Mouse (Mus musculus) layer of hippocampus, adult 8-10 months (tissue): ENCODE data around the gene Ell. TPM values are rescaled to one million over a fixed set of nuclear protein-coding genes. Genes with fewer than 3 reads are reported as not detected.

ENCODE experiments used
- DNase-seq, 2 experiments: peaks; one replicate each; pipeline ENCODE4 v3.0.0; 2022; ENCODE audit warnings: low spot score in 2 of 2
- total RNA-seq, 4 experiments: library from RNA; stranded (reverse); gene quantifications; 2 replicates each; pipeline ENCODE4 v1.2.4; 2022

The Ell gene
- total RNA-seq, 4 experiments from 2014 or later, result 19.6 to 22.0 (median 20.8) TPM

DNA sequence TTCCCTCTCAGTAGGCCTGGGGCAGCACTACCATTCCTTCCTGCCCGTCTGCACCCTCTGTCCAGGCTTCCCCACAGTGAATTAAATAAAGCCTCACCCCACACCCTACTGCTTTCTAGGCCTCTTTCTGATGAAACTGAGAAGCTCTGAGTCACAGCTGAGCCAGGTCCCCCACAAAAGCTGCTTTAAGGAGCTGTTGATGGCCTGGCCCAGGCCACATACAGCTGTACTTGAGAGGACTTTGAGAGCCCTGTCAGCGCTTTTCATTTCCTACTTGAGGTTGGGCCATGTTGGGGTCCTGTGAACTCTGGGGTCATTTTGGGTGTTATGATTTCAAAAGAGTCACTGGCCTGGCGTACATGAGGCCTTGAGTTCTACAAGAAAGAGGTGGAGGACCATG lies 4.0 kb upstream of the Ell start:
- no peak for DNase-seq

DNA sequence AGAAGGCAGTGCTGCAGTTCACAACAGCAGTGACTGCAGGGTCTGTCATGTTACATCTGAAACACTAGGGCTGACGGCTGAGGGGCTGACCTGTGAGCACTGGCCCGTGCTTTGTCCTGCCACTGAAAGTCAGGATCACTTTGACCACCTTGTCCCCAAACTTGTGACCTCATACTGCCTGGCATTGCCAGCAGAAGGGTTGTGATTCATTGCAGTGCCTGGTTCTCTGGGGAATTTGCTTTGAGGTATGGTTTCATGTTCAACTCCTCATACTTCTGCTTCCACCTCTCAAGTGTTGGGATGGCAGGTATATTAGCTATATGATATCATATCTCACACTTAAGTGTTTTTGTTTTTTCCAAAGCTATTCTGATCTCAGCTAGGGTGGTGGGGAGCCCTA lies 3.6 kb upstream of the Ell start:
- no peak for DNase-seq

DNA sequence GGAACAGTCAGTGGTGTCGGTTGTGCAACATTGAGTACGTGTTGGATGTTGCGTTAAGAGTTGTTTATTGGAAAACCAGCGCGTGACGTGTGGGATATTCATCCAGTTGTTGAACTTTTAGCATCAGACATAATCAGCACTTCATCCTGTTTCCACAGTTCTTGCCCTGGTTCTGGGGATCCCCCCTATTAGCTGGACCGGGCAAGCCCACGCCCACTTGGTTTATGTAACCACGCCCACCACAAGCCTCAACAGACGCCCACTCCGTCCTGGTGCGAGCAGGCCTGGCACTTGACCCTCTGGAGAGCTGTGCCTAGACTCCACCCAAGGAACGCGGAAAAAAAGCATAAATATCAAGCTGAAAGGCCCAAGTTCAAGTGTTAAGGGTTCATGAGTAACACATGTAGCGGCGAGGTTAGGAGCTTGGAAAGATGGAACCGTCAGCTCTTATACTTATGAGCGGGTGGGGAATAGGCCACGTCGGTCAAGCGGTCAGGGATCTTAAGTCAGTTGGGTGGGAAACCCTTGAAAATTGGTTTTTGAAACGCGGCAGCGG lies 1.2 kb upstream of the Ell start:
- peak in 1 of 2 experiments; percentile 65 for DNase-seq

- DNase-seq, result peak; percentile 99
These were observed 602 bp upstream of the Ell start for GRCm38 (mm10) chr8:70538633-70539076.

GRCm38 (mm10) chr8:70540013-70540506 lies 803 bp downstream of the Ell start:
- no peak for DNase-seq

GRCm38 (mm10) chr8:70540507-70541071 lies 1.3 kb downstream of the Ell start:
- no peak for DNase-seq

DNA sequence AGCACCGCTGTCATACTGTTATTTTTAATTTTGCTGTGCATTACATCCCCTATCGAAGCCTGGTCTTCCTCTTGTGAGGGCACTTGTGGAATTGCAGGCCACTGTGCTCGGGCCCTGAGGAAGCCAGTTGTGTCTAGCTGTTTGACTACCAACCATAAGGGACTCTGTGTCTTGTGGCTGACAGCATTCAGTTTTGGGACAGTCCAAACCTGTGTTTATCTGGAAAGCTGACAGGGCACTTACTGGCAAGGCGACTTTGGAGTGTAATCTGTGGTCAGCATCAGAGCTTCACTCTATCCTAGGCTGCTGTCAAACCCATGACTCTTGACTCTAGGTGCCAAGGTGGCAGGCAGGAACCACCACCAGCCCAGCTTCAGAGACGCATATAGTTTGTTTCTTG lies 1.8 kb downstream of the Ell start:
- no peak for DNase-seq

DNA sequence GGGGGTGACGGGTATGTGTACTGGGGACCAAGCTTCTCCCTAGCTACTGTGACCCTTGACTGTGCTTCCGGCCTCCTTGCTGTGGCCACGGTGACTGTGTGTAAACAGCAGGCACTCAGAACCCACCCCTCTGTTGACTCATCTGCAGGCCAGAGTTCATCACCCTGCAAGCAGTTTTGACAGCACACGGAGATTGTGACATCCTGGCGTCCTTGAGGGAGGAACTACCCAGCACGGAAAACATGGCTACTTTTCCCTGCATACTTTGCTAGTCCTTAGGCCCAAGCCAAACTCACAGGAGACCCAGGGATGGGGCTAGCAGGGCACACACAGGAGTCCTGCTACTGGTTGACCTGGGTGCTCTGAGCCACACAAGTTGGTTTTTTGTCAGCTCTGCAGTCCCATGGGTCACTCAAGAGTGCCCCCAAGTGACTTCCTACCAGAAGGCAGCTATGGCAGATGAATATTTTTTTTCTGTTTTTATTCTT lies 5.0 kb downstream of the Ell start:
- DNase-seq, result no peak

DNA sequence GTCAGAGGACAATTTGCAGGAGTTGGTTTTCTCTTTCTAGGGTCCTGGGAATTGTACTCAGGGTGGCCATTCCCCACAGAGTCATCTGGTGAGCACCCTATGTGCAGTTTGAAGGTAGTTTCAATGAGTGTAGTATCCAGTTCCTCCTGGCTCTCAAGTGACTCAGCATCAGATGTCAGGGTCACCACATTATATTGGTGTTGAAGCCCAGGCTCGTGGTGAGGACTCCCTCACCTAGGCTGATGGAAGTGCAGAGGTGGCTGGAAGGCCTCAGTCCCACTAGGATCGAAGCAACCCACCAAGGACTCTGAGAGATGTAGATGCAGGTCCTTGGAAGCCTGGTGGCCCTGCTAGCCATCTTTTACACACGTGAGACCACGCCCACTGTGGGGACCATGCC lies 7.2 kb downstream of the Ell start:
- DNase-seq, result no peak

DNA sequence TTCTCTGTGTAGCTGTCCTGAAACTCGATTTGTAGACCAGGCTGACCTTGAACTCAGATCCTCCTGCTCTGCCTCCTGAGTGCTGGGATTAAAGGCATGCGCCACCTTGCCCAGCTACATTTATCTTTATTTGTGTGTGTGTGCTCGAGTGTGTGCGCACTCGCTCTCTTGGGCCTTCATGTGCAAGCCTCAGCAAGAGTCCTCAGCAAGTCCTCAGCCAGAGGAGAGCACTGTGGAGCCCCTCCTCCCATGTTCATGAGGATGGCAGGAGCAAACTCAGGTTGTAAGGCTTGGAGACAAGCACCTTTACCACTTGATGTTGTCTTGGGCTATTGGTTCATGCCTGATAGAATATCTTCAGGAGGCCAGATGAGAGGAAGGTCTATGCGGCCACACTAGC lies 8.5 kb downstream of the Ell start:
- no peak for DNase-seq

- DNase-seq, result no peak
These were observed 10.3 kb downstream of the Ell start for GRCm38 (mm10) chr8:70549412-70550184.

- DNase-seq, result no peak
These were observed 12.4 kb downstream of the Ell start for GRCm38 (mm10) chr8:70551558-70552161.

GRCm38 (mm10) chr8:70552836-70553235 lies 13.6 kb downstream of the Ell start:
- DNase-seq, result no peak

DNA sequence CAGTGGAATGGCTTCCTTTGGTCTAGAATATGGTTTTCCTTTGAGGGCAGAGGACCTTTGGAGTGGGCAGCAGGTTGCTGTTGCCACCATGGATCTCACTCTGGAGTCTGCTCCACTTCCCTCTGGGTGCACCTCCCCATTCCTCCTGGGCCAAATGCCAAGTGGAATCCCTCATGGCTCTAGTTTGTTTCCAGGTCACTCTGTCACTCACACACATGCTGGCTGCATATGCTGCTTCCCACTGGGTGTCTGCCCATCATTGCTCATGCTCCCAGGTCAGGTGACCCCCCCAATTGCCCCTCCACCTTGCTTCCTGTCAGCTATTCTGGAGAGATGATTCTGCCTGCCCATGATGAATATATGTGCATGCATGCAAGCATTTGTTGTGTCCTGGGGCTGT lies 14.5 kb downstream of the Ell start:
- no peak for DNase-seq

DNA sequence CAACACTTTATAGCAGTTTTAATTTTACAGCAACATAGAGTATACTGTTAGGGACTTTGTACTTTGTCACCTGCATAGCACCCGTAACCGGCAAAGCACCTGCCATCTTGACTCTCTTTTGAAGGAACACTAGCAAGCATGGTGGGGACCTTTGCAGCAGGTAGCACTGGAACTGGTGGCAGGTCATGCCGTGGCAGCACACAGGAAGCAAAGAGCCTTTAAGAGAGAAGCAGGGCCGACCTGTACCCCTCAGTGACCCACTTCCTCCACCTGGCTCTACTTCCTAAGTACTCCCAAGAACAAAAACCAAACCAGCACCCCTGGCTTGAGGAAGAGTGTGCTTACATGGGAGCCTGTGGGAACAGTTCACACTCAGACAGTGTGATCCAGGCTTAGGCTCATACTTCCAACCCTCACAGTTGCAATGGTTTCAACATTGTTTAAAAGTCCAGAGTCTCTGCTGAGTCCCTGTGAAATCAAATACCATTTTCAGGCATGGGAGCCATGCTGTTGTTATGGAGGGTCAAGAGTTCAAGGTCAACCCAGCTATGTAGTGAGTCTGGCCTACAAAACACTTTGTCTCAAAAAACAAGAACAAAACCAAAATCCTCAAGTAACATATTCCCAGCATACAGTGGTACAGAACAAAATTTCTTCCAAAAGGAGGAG lies 16.0 kb downstream of the Ell start:
- DNase-seq, result no peak

GRCm38 (mm10) chr8:70558334-70558733 lies 19.1 kb downstream of the Ell start:
- DNase-seq, result no peak

DNA sequence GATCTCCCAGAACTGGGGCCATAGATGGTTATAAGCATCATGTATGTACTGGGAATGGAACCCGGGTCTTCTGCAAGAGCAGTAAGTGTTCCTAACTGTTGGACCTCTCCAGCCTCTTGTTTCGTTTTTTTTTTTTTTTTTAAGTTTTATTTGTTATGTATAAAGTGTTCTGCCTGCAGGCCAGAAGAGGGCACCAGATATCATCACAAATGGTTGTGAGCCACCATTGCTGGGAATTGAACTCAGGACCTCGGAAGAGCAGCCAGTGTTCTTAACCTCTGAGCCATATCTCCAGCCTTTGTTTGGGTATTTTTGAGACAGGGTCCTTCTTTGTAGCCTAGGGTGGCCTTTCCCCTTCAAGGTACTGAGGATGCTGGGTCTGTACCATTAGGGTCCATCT lies 19.7 kb downstream of the Ell start:
- no peak for DNase-seq

- DNase-seq, result peak in 1 of 2 experiments; percentile 57
These were observed 20.8 kb downstream of the Ell start for GRCm38 (mm10) chr8:70560096-70560495.

DNA sequence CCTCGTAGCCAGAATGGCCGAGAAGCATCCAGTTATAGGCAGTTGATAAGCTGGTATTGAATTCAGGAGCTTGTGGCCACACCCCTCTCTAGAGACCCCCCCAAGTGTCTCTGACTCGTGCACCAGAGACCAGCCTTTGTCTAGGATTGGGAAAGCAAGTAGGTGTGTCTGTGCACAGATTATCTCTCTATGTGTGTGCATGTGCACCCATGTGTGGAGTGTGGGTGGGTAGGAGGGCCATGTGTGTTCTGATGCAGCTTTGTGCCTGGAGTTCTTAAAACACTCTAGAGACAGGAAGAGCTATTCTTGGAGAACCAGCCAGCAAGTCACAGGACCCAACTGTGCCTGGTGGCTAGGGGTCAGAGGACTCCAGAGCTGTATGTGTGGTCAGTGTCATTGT lies 21.3 kb downstream of the Ell start:
- DNase-seq, result no peak

DNA sequence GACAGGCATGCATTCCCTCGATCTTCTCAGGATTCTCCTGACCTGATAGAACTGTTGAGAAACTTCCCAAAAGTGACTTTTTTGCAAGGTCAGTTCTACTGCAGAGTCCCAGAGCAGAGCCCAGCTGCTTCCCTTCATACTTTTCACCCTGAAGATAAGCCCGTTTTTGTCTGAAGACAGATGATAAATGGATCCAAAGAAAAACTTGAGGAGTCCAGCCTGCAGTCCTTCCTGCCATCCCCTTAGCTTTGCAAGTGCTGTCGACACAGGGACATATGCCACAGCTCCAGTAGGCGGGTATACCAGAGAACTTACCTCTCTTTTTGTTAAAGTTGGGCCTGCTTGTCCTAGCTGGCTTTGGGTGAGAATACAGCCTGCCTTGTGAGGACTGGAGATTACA lies 22.1 kb downstream of the Ell start:
- DNase-seq, result no peak

GRCm38 (mm10) chr8:70561809-70562535 lies 22.7 kb downstream of the Ell start:
- peak; percentile 52 to 74 for DNase-seq
